Mouse (Mus musculus) gastrocnemius, postnatal 10 days (tissue): ENCODE results near the gene Klhl25. TPM values are rescaled to one million over a fixed set of nuclear protein-coding genes. Genes with fewer than 3 reads are reported as not detected.
"Not testable (repeated sequence)": the region's sequence is repeated elsewhere in the genome, so short reads cannot be mapped to it uniquely, and the experiment has no call there.

ENCODE experiments used
- DNase-seq: peaks from one replicate; pipeline ENCODE4 v3.0.0; 2021; ENCODE audit warnings: mixed read lengths
- total RNA-seq, 2 experiments: library from RNA; stranded (reverse); gene quantifications; 2 replicates each; pipeline ENCODE4 v1.2.3; 2021

Klhl25 gene
- total RNA-seq, 2 experiments from 2014 or later, result 3.5 to 5.0 TPM

DNA sequence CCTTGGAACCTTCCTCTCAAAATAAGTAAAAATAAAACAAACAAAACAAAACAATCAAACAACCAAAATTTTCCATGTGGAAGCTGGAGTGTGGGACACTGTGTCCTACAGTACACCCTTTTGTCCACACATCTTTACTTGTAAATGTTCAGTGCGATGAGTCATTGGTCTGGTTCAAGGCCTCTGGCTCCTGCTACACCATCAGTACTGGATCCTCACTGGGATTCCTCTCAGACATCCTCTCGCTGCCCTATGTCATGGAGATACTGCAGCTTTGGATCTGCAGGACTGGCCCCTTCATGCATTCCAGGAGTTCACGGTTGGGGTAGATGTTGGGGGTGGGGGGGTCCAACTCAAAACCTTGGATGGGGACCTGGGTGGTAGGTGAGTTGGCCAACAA lies 5.8 kb upstream of the Klhl25 start:
- DNase-seq, result no peak

DNA sequence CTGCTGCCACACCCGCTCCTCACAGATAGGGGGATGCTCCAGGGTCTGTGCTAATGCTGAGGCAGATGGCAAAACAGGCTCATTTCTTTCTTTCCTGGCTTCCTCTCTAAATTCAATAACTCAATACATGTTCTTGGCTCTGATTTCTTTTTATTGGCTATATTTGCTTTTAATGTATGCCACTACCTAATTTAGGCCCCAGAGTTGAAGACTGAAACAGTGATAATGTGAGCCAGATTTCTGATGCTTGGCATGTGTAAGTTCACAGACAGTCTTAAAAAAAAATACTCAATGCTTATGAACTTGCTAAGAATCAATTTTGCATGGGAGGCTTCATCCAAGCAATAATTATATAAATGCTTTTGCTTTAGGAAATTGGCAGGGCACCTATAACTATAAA lies 2.2 kb upstream of the Klhl25 start:
- no peak for DNase-seq

DNA sequence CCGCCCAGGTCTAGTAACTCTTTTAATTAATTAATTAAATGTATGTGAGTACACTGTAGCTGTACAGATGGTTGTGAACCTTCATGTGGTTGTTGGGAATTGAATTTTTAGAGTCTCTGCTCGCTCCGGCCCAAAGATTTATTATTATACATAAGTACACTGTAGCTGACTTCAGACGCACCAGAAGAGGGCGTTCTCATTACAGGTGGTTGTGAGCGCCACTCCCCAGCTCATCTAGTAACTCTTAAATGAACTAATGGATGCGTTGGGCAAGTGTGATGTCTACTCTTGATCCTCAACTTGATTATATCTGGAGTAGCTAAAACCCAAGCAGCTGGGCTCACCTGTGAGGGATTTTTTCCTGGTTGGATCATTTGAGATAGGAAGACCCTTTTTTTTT lies 1.2 kb upstream of the Klhl25 start:
- DNase-seq, result no peak

DNA sequence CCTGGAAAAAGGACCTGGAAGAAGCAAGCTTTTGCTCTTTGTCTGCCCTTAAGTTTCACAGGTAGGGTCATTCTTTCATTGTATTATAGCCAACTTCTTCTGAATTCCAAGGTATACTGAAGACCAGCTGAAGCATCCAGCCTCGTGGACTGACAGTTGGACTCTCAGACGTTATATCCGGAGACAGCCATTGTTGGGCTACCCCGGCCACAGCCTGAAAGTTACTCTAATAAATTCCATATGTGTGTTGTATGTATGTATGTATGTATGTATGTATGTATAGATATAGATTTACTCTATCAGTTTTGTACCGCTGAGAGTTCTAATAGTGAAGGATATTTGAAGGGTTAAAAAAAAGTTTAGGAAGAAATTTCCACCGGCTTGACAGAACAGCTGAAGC lies 621 bp upstream of the Klhl25 start:
- no peak for DNase-seq

GRCm38 (mm10) chr7:75848776-75849670 lies 913 bp downstream of the Klhl25 start:
- DNase-seq, result peak; percentile 33

GRCm38 (mm10) chr7:75850396-75850795 lies 2.3 kb downstream of the Klhl25 start:
- DNase-seq, result not testable (repeated sequence)

DNA sequence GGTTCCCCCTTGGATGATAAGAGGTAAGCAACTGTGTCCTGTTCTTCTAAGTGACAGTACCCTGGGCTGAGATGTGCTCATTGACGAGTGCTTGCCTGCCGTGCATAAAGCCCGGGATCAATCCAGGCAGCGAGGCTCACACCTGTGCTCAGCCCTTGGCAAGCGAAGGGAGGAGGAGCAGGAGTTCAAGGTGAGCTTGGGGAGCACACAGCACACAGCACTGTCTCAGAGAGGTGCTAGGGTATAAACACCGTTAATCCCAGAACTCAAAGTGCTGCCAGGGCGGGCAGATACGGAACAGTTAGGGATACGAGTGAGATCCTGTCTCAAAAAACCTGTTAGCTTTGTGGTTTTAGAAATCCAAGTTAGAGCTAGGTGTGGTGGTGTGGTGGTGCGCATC lies 3.2 kb downstream of the Klhl25 start:
- no peak for DNase-seq

DNA sequence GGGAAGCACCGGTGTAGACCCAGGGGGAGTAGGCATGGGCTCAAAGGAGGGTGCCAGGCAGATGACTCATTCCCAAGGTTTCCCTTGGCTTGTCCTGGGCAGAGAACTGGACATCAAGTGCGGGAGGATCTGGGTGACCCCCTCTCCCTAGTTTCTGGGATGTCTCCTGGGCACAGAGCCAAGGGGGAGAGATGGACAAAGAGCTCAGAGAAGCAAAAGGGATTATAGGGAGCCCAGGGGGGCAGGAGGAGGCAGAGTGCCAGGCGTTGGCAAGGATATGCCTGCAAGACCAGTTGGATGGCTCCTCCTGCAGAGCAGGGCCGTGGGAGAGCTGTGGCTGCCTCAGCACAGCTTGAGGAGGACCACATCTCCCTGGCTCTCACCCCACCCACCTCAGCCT lies 4.3 kb downstream of the Klhl25 start:
- no peak for DNase-seq

DNA sequence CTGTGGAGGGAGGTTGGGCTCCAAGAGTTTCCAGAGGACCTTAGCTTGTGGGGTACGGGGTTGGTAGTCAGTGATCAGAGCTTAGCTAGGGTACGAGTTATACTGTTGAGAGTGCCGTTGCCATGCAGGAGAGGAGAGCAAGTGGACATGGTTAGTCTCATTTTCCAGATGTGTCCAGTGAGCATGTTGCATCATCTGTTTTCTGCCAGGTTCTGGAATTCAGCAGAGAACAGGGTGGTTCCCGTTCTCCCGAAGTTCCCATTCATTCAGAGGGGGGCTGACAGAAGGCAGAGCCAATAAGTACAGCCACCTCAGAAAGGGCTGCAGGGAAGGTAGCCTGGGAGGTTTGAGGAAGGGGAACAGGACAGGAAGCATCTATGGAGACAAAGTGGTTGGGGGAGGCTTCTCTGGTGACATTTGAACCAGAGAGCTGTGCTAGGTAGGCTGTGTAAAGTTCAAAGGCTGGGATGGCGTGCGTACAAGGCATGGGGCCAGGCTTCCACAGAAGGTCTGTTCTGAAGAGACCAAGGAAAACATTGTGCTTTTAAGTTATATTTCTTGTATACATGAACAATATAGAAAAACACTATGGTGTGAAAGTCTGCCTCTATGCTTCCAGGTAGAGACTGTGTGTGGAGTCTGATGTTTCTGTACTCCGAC lies 5.2 kb downstream of the Klhl25 start:
- no peak for DNase-seq

- DNase-seq, result no peak
Measured at GRCm38 (mm10) chr7:75854231-75854925, 6.3 kb downstream of the Klhl25 start.

DNA sequence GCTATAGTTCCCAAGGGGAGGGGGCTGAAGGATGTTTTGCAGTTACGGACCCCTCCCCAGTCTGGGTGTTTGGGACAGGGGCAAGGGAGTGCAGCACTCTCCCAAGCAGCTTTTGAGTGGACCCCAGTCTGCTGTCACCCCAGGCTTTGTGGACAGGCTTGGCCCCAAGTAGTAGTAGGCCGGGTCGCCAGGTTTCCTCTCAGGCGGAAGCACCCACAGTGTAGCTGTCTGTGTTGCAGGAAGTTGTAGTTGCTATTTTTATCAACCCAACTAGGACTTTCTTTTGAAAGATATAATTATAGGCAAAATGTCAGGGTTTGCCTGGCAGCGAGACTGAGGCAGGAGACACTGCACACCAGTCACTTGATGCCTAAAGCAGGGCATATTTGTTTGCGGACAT lies 6.9 kb downstream of the Klhl25 start:
- no peak for DNase-seq

GRCm38 (mm10) chr7:75856259-75856658 lies 8.1 kb downstream of the Klhl25 start:
- no peak for DNase-seq

- DNase-seq, result no peak
Measured at GRCm38 (mm10) chr7:75859771-75860196, 11.7 kb downstream of the Klhl25 start.

DNA sequence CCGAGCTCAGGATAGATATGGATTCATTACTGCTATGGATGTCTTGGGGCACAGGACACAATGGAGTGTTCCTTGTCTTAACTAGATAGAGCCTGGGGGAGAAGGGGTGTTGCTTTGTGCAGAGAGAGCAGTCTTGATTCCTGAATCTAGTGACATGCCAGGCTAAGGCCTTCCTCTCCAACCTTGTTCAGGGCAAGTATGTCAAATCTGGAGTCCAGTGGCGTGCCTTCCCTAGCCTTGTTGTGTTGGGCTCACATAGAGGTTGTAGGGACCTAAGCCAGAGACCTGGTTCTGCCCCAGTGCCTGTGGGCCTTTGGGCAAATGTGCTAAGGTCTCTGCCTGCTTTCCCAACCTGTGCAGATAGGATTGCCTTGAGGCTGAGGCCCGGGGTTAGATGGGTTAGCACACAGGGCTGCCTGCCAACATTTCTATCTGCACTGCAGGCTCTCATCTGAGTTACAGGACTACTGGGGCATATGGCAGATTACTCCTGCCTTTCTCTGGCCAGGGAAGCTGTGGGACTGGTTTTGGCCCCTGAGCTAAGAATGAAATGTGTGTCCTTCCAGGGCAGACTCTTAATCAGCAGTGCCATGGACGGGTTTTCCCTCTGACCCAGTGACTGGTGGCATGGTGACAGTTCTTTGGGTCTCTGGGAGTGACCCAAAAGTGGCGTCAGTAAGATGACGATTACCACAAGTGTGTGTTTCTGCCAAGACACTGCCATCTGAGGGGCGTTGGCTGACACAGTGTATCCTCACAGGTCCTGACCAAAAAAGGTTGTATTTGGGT lies 13.7 kb downstream of the Klhl25 start:
- not testable (repeated sequence) for DNase-seq

DNA sequence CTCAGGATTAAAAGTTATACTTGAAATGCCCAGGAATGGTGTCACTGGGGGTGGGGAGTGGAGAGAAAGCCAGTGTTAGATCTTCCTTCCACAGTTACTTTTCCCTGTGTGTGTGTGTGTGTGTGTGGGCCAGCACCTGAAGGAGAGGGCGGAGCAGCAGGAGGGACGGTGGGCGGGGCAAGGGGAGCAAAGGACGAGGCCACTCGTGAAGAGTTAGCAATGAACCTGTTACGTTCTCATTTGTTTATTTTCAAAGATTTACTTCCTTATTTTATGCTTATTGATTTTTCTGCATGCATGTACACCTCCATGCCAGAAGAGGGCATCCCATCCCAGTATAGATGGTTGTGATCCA lies 14.3 kb downstream of the Klhl25 start:
- not testable (repeated sequence) for DNase-seq

GRCm38 (mm10) chr7:75863248-75863911 lies 15.3 kb downstream of the Klhl25 start:
- DNase-seq, result not testable (repeated sequence)

- DNase-seq, result no peak
Measured at GRCm38 (mm10) chr7:75865026-75865425, 16.9 kb downstream of the Klhl25 start.

DNA sequence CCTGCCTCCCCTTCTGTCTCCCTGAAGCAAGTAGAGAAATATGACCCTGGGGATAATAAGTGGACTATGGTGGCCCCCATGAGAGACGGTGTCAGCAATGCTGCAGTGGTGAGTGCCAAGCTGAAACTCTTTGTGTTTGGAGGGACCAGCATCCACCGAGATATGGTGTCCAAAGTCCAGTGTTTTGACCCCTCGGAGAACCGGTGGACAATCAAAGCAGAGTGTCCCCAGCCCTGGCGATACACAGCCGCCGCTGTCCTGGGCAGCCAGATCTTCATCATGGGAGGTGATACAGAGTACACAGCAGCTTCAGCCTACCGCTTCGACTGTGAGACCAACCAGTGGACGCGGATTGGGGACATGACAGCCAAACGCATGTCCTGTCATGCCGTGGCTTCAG lies 18.4 kb downstream of the Klhl25 start:
- DNase-seq, result no peak

GRCm38 (mm10) chr7:75868687-75869086 lies 20.6 kb downstream of the Klhl25 start:
- DNase-seq, result no peak

GRCm38 (mm10) chr7:75870551-75870950 lies 22.4 kb downstream of the Klhl25 start:
- DNase-seq, result no peak

DNA sequence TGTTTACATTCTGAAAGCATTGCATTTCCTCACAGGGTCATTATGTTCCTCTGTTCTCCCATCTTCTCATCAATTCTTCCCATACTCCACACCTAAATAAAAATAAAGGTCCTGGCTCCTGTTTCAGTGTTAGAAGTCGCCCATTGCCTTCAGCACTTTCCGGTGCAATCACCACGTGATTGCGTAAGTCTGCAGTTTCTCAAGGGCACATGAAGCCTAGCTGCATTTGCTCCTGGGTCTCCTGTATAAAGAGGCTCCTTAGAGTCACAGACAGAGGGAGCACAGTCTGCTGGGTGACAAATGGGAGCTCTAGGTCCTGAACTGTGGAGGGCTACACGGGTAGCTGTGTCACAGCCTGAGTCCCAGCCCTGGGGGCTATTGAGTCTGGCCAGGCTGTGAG lies 24.1 kb downstream of the Klhl25 start:
- no peak for DNase-seq

DNA sequence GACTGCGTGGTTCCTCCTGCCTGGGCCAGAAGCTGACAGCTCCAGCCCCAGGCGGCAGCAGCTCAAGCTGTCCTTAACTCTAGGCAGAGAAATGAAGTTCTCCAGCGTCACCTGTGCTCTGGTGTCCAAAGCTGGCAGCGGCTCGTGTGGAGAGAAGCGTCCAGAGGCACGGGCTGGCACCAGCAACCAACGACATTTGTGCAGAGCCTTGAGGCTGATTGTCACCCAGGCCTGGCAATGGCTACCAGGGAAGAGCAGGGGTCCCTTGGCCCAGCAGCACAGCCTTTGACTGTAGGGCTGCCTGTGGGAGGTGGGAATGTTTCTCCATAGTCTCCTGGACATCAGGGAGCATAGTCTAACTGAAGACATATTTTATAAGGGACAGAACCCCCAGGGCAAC lies 24.6 kb downstream of the Klhl25 start:
- no peak for DNase-seq
